Mouse (Mus musculus) spleen, adult 2 months (tissue): Measurements from ENCODE around the gene Zcchc24. TPM values are rescaled to one million over a fixed set of nuclear protein-coding genes. Genes with fewer than 3 reads are reported as not detected.

Experiments used
- DNase-seq, 2 experiments: peaks; one replicate each; pipeline versions ENCODE4 v3.0.0 to v3.0.0-alpha.2; 2012 to 2021; ENCODE audit warnings: low spot score in 2 of 2, low read depth in 1 of 2
- H3K27ac ChIP-seq: fragments of 200-500 bp; 2 replicates; pipeline ENCODE4 v1.5.1; 2012; ENCODE audit warnings: low read length, inconsistent platforms; ENCODE audit not compliant: insufficient read depth
- H3K27me3 ChIP-seq: fragments of 200-500 bp; 2 replicates; pipeline ENCODE4 v1.6.1; 2012; ENCODE audit warnings: mild to moderate bottlenecking, moderate library complexity, low read length, inconsistent platforms; ENCODE audit not compliant: control insufficient read depth, insufficient read depth
- H3K36me3 ChIP-seq: fragments of 200-500 bp; 2 replicates; pipeline ENCODE4 v1.6.1; 2012; ENCODE audit warnings: mild to moderate bottlenecking, low read length, inconsistent platforms; ENCODE audit not compliant: control insufficient read depth, insufficient read depth
- H3K4me1 ChIP-seq: fragments of 200-500 bp; 2 replicates; pipeline ENCODE4 v1.6.1; 2011; ENCODE audit warnings: inconsistent platforms; ENCODE audit not compliant: control insufficient read depth, insufficient read depth, insufficient read length
- H3K4me3 ChIP-seq: fragments of 200-500 bp; 2 replicates; pipeline ENCODE4 v1.5.1; 2011; ENCODE audit warnings: mild to moderate bottlenecking, inconsistent platforms; ENCODE audit not compliant: insufficient read depth, insufficient read length; ENCODE audit errors: extremely low read depth
- CTCF ChIP-seq: fragments of 200-500 bp; IDR thresholded peaks from 2 replicates; pipeline ENCODE4 v1.5.1; 2011; ENCODE audit warnings: mild to moderate bottlenecking, inconsistent platforms; ENCODE audit not compliant: insufficient read depth, insufficient read length, insufficient replicate concordance; ENCODE audit errors: extremely low read depth
- POLR2A ChIP-seq: fragments of 200-500 bp; IDR thresholded peaks from 2 replicates; pipeline ENCODE4 v1.6.1; 2011; ENCODE audit warnings: low read depth, low read length, inconsistent platforms
- WGBS: fragments of 180-500 bp; shearing (Covaris S2); methylation state at CpG from one replicate; pipeline ENCODE4 v1.1.7; 2018; 5-methylcytosine and 5-hydroxymethylcytosine counted together
- polyA plus RNA-seq: library from polyadenylated mRNA; depleted of rRNA; stranded (reverse); fragments of >200 nt; gene quantifications from 2 replicates; pipeline ENCODE4 v1.2.3, GENCODE M21; 2012

The Zcchc24 gene
- polyA plus RNA-seq, 1 experiment: 14.9 TPM

GRCm38 (mm10) chr14:25695059-25695458, 73.8 kb downstream of the Zcchc24 start:
- Histone ChIP-seq H3K4me3 (peak overlapping the region; percentile 73; the same call in 1 of the 2 replicates), H3K4me1 (peaks cover 6% of the 10 kb centered on the region; the same call in 1 of the 2 replicates)
- DNase-seq: no peak

GRCm38 (mm10) chr14:25694569-25694897, 74.3 kb downstream of the Zcchc24 start:
- Histone ChIP-seq H3K4me1 (peaks cover 6% of the 10 kb centered on the region; the same call in 1 of the 2 replicates), H3K27me3 (no peaks in the 10 kb centered on the region), H3K4me3 (peak overlapping the region; percentile 73), H3K27ac (0 out of 2 replicates have a peak overlapping the region, but pooled peaks have one; percentile 13), H3K36me3 (peaks cover 17% of the 10 kb centered on the region)
- no peak for DNase-seq
- WGBS: 1% methylated on average over 10 of the region's 10 CpGs
- no peak for TF ChIP-seq POLR2A
- TF ChIP-seq CTCF: no peak

More at GRCm38 (mm10) chr14:25695059-25695458, 73.8 kb downstream of the Zcchc24 start:
- TF ChIP-seq POLR2A (no peak), CTCF (no peak)
- Histone ChIP-seq H3K27me3 (no peaks in the 10 kb centered on the region), H3K27ac (no peak overlapping the region), H3K36me3 (peaks cover 20% of the 10 kb centered on the region)
- WGBS: 8% methylated on average over 6 of the region's 6 CpGs

GRCm38 (mm10) chr14:25693888-25694568, 74.8 kb downstream of the Zcchc24 start, which contains the start of gene Ppif:
TSS of gene Ppif (plus strand) at chr14:25694154.
- Histone ChIP-seq H3K36me3 (peaks cover 13% of the 10 kb centered on the region), H3K4me3 (peak within 1 kb of the TSS; percentile 73), H3K27me3 (no peaks in the 10 kb centered on the region), H3K27ac (peak within 1 kb of the TSS; percentile 13; the same call in 1 of the 2 replicates), H3K4me1 (peaks cover 6% of the 10 kb centered on the region; the same call in 1 of the 2 replicates)
- peak; percentile 89 to 96 for DNase-seq
- under 1% methylated on average over 70 of the region's 70 CpGs for WGBS
- TF ChIP-seq POLR2A: peak; percentile 77
- peak; percentile 97 for TF ChIP-seq CTCF

- peaks cover 7% of the 10 kb centered on the region for H3K36me3 ChIP-seq
- peaks cover 6% of the 10 kb centered on the region; the same call in 1 of the 2 replicates for H3K4me1 ChIP-seq
- DNase-seq: no peak
- H3K27ac ChIP-seq: no peak overlapping the region
- TF ChIP-seq POLR2A (no peak), CTCF (no peak)
- H3K27me3 ChIP-seq: no peaks in the 10 kb centered on the region
- H3K4me3 ChIP-seq: peak overlapping the region; percentile 16; the same call in 1 of the 2 replicates
- 57% methylated on average over 6 of the region's 6 CpGs for WGBS
These were observed 75.5 kb downstream of the Zcchc24 start for GRCm38 (mm10) chr14:25693271-25693887.

- WGBS: 84% methylated on average over 10 of the region's 10 CpGs
- no peaks in the 10 kb centered on the region for H3K36me3 ChIP-seq
- no peak overlapping the region for H3K27ac ChIP-seq
- no peak overlapping the region for H3K4me3 ChIP-seq
- DNase-seq: no peak
- H3K4me1 ChIP-seq: no peaks in the 10 kb centered on the region
- H3K27me3 ChIP-seq: no peaks in the 10 kb centered on the region
- no peak for TF ChIP-seq CTCF
These were observed 81.6 kb downstream of the Zcchc24 start for GRCm38 (mm10) chr14:25686983-25687901.

GRCm38 (mm10) chr14:25686216-25686945, 82.5 kb downstream of the Zcchc24 start:
- H3K36me3 ChIP-seq: no peaks in the 10 kb centered on the region
- H3K4me3 ChIP-seq: no peak overlapping the region
- DNase-seq: no peak
- no peaks in the 10 kb centered on the region for H3K27me3 ChIP-seq
- no peaks in the 10 kb centered on the region for H3K4me1 ChIP-seq
- H3K27ac ChIP-seq: no peak overlapping the region
- TF ChIP-seq POLR2A: no peak
- no peak for TF ChIP-seq CTCF
- 68% methylated on average over 7 of the region's 7 CpGs for WGBS
